Mouse (Mus musculus) T-cell, adult 66 days (primary cell): ENCODE results near the gene Ptprt. TPM values are rescaled to one million over a fixed set of nuclear protein-coding genes. Genes with fewer than 3 reads are reported as not detected.

Source experiments
- total RNA-seq, 2 experiments: library from RNA; stranded (reverse); gene quantifications; 3 replicates in 1 of 2; 4 replicates in 1 of 2; pipeline ENCODE4 v1.2.4; 2023

Ptprt gene
- not detected for total RNA-seq

GRCm38 (mm10) chr2:162660941-162661386 is at the start of gene Ptprt:
Gene Ptprt, minus strand, starts transcription at chr2:162661147.

